Mouse (Mus musculus): ENCODE measurements around the gene Cd248. TPM values are rescaled to one million over a fixed set of nuclear protein-coding genes. Genes with fewer than 3 reads are reported as not detected.

The Cd248 gene
- polyA plus RNA-seq, 1 experiment from 2014 or later: 43.1 TPM

Other genes with a start within 250 kb of the Cd248 start
- 44.9 and 45.8 TPM in 2 replicates for gene Ccs, start 228.7 kb upstream of the Cd248 start, polyA plus RNA-seq (2014; fragmentation: Nextera tagmentation; extraction: Ambion mirVana)
- gene Ccdc87, start 228.7 kb upstream of the Cd248 start, polyA plus RNA-seq (2014; fragmentation: Nextera tagmentation; extraction: Ambion mirVana): not detected in 2 replicates
- 20.9 and 30.3 TPM in 2 replicates for gene Ctsf, start 212.9 kb upstream of the Cd248 start, polyA plus RNA-seq (2014; fragmentation: Nextera tagmentation; extraction: Ambion mirVana)
- gene Actn3, start 190.2 kb upstream of the Cd248 start, polyA plus RNA-seq (2014; fragmentation: Nextera tagmentation; extraction: Ambion mirVana): 4.3 and 5.6 TPM in 2 replicates
- 7.4 and 8.7 TPM in 2 replicates for gene Zdhhc24, start 189.4 kb upstream of the Cd248 start, polyA plus RNA-seq (2014; fragmentation: Nextera tagmentation; extraction: Ambion mirVana)
- 4.7 and 4.8 TPM in 2 replicates for gene Bbs1, start 161.4 kb upstream of the Cd248 start, polyA plus RNA-seq (2014; fragmentation: Nextera tagmentation; extraction: Ambion mirVana)
- gene Dpp3, start 139.8 kb upstream of the Cd248 start, polyA plus RNA-seq (2014; fragmentation: Nextera tagmentation; extraction: Ambion mirVana): 133 and 138 TPM in 2 replicates
- gene Peli3, start 125.0 kb upstream of the Cd248 start, polyA plus RNA-seq (2014; fragmentation: Nextera tagmentation; extraction: Ambion mirVana): 1.7 TPM in 2 replicates
- gene Mrpl11, start 105.9 kb upstream of the Cd248 start, polyA plus RNA-seq (2014; fragmentation: Nextera tagmentation; extraction: Ambion mirVana): 164 and 173 TPM in 2 replicates
- not detected in 2 replicates for gene Npas4, start 77.8 kb upstream of the Cd248 start, polyA plus RNA-seq (2014; fragmentation: Nextera tagmentation; extraction: Ambion mirVana)
- gene Slc29a2, start 44.2 kb upstream of the Cd248 start, polyA plus RNA-seq (2014; fragmentation: Nextera tagmentation; extraction: Ambion mirVana): 3.9 and 4.4 TPM in 2 replicates
- 38.5 and 40.8 TPM in 2 replicates for gene B4gat1, start 29.3 kb upstream of the Cd248 start, polyA plus RNA-seq (2014; fragmentation: Nextera tagmentation; extraction: Ambion mirVana)
- 0.96 and 1.6 TPM in 2 replicates for gene AC124502.3, start 29.2 kb upstream of the Cd248 start, polyA plus RNA-seq (2014; fragmentation: Nextera tagmentation; extraction: Ambion mirVana)
- gene Brms1, start 26.7 kb upstream of the Cd248 start, polyA plus RNA-seq (2014; fragmentation: Nextera tagmentation; extraction: Ambion mirVana): 47.5 and 47.9 TPM in 2 replicates
- gene Rin1, start 17.6 kb upstream of the Cd248 start, polyA plus RNA-seq (2014; fragmentation: Nextera tagmentation; extraction: Ambion mirVana): 0.99 and 1.2 TPM in 2 replicates
- gene Tmem151a, start 17.5 kb downstream of the Cd248 start, polyA plus RNA-seq (2014; fragmentation: Nextera tagmentation; extraction: Ambion mirVana): 1.8 and 2.1 TPM in 2 replicates
- gene Yif1a, start 20.5 kb downstream of the Cd248 start, polyA plus RNA-seq (2014; fragmentation: Nextera tagmentation; extraction: Ambion mirVana): 62.8 and 75.8 TPM in 2 replicates
- gene Cnih2, start 30.4 kb downstream of the Cd248 start, polyA plus RNA-seq (2014; fragmentation: Nextera tagmentation; extraction: Ambion mirVana): 48.9 and 54.0 TPM in 2 replicates
- gene Rab1b, start 39.0 kb downstream of the Cd248 start, polyA plus RNA-seq (2014; fragmentation: Nextera tagmentation; extraction: Ambion mirVana): 214 and 235 TPM in 2 replicates
- gene Klc2, start 50.5 kb downstream of the Cd248 start, polyA plus RNA-seq (2014; fragmentation: Nextera tagmentation; extraction: Ambion mirVana): 18.9 and 19.8 TPM in 2 replicates
- 24.4 and 28.4 TPM in 2 replicates for gene Pacs1, start 205.0 kb downstream of the Cd248 start, polyA plus RNA-seq (2014; fragmentation: Nextera tagmentation; extraction: Ambion mirVana)
- 375 and 387 TPM in 2 replicates for gene Sf3b2, start 227.4 kb downstream of the Cd248 start, polyA plus RNA-seq (2014; fragmentation: Nextera tagmentation; extraction: Ambion mirVana)
- 8.5 and 11.3 TPM in 2 replicates for gene Gal3st3, start 230.3 kb downstream of the Cd248 start, polyA plus RNA-seq (2014; fragmentation: Nextera tagmentation; extraction: Ambion mirVana)

All from embryonic facial prominence, embryonic 11.5 days (tissue).